Mouse (Mus musculus): ENCODE measurements around the gene Vmn1r196.
A peak's percentile ranks its signal among the peaks of the same experiment; 100 is the strongest.
"Not testable (repeated sequence)": the region's sequence is repeated elsewhere in the genome, so short reads cannot be mapped to it uniquely, and the experiment has no call there.

Gene Vmn1r196

DNA sequence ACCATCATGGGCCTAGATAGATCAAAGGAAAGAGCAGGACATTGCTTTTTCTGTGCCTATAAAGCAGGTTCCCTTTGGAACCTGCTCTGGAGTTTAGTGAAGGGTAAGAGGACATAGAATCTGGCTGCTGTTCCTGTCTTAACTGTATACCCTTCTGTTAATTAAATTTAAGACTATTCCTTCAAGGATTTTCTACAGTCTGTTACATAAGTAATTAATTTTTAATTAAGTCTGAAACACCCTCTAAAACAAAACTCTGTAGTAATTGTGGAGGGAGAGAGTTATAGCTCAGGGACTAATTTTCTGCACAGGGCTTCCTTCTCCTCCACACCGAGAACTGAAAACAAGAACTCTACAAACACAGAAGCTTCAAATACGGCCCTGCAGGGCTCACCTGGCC lies at the start of gene Vmn1r196:
Vmn1r196 (plus strand) TSS at position 301 of the 400 bp plus-strand sequence.
- DNase-seq, result no peak

DNA sequence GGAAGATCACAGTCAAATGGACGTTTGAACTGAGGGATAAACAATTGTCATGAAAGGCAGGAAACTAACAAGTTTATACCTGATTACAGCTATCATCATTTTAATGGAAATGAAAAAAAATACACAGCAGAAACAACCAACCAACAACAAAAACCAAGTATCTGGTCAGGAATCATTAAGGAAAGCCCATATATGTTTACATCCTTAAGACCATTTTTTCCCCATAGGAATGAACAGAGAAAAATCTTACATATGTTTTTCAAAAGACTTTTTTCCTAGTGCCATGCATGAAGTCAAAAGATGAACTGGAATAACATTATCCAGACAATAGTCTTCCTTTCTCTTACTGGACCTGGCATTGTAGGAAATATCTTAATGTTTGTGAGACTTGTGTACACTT lies 45.8 kb upstream of the Vmn1r196 start, which contains the start of gene Vmn1r194:
Vmn1r194 (plus strand) TSS at position 301 of the 400 bp plus-strand sequence.
- DNase-seq, result no peak

DNA sequence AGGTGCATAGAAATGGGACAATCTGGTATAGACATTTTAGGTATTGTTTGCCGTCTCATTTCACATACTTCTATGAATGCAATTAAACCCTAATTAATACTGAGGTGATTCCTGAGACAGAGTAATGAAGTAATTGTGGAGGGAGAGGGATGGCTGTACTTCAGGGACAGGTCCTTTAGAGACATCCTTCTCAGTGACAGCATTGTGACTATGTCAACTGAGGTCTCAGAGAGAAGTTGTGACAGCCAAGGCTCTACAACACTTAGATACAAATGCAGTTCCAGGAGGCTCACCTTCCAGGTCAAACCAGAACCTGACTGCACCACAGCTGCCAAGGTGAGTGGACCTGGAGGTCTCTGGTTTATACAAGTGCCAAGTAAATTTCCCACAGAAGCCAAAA lies 19.5 kb upstream of the Vmn1r196 start, which contains the start of gene Vmn1r195:
Vmn1r195 (plus strand) TSS at position 301 of the 400 bp plus-strand sequence.
- DNase-seq, result not testable (repeated sequence)

DNA sequence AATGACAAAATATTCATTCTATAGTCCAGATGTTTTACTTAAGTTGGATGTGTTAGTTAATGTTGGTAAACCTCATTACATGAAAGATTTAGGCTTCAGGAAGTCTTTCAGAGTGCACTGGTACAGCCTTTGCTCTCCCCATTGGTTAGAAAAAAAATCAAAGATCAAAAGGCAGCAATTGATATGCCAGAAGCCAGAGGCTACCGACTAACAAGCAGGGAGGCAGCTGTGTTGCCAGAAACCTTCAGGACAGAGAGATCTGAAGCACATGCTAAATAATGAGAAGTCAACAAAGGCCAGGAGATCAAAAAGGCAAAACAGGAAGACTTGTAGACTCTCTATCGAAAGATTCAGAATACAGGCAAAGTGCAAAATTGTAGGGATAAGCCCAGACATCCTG lies 18.0 kb upstream of the Vmn1r196 start:
- no peak for DNase-seq

DNA sequence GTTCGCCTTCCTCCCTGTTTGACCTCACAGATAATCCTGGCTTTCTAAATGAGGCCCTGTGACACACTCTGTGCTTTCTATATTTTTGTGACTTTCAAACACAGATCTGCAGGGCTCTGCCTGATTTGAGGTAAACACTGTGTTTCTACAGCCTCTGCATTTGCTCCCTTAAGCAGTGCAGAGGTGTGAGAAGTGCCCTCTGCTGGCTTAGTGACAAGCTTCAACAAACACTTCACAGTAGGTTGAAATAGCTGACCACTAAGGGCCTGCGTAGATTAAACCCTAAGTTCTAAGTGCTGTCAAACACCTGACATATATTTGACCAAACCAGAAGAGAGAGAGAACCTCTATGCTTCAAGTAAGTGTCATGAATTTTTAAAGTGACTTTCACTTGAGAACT lies 5.1 kb upstream of the Vmn1r196 start:
- DNase-seq, result no peak

DNA sequence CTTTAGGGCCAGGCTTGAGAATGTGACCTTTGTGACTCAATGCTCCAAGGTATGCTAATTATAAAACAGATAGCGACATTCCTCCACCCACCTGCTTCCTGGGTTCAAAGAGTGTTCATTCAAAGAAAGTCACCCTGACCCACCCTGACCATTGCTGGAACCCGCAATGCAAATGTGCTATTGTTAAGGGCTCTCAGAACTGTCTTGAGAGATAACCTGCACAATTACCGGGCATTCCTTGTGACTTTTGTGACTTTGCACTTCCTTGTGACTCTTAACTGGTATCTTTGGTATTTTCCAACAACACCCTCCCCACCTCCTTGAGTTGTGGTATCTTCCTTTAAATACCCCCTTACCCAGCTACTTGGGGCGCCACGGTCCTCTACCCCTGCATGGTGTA lies 18.4 kb downstream of the Vmn1r196 start:
- DNase-seq, result not testable (repeated sequence)

DNA sequence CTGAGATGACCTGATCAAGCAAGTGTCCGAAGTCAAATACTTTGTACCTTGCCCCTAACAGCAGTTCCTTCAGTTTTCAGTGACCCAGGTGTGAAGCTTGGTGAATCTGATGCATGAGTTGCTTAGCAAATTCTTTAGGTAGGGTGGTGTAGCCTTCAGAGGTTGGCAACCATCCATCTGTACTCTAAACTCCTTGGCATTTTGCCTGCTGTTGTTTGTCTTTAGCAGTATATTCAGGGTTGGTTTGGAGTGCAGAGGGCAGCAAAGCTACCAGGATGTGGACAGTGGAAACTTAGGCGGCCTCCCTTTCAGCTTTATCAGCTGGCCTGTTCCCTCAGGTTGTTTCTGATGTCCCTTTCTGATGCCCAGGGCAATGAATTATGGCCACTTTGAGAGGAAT lies 25.6 kb downstream of the Vmn1r196 start:
- peak; percentile 2 to 49 for DNase-seq

DNA sequence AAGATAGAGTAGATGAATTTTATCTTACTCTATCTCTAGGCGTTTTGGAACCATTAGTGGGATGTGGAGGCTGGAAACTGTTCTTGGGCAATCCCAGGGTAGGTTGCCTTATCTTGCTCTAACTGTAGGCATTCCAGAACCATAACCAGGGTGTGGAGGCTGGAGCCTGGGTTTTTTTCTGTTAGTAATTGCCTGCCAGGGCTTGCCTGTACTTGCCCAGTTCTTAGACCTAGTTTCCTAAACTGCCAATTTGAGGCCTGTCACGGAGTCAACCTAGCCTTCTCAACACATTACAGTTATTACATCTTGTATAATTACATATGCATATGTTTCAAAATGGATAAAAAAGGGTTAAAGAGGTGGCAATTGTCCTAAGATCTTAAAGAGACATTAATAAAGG lies 27.6 kb downstream of the Vmn1r196 start:
- no peak for DNase-seq

DNA sequence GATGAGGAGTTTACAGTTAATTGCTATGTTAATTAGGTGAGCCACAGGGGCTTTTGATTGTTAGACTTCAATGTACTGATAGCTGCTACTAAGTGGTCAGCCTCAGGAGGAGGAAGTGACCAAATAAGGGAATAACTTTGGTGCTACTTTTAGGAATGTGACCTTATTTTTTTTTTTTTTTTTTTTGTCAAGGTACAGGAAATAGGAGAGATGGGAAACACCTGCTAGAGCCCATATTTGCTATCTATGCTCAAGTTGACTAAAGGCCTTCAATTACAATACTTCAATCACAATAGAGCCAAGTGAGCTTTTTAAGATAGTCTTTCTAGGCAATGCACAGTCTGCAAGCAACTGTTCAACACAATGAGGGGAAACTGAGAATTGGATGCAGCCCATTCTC lies 30.4 kb downstream of the Vmn1r196 start:
- no peak for DNase-seq

DNA sequence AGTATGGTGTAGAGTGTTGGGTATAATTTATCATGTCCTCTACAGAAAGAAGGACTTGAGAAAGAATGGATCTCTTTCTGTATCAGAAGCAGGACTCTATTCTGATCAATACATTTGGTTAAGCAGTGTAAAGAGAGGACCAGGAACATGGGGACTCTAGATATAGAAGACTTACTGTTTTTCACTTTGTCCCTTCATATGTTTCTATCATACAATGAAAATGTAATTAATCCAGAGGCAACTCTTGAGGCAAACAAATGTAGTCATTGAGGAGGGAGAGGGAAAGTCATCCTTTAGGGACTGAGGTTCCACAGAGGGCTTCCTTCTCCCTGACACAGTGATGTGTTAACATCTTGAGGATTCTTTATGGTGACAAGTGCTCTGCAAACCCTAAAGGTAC lies 34.6 kb downstream of the Vmn1r196 start, which contains the start of gene Vmn1r197:
Vmn1r197 (plus strand) TSS at position 301 of the 400 bp plus-strand sequence.
- no peak for DNase-seq

DNA sequence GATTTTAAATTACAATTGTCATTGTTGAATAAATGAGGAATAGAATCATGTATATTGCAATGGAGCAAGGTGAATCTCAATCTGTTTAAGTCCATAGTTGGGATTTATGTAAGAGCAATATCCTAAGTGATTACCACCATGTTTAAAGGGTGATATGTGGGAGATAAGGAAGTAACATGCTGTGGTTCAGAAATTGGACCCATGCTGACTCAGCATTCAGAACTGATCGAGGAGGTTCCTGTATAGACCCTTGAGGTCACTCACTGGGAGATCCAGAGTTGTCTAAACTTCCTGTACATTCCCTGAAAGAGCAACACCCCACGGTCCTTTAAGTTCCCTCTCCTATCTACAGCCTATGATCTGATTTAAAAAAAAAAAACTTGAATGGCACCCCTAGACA lies 43.5 kb downstream of the Vmn1r196 start:
- no peak for DNase-seq

DNA sequence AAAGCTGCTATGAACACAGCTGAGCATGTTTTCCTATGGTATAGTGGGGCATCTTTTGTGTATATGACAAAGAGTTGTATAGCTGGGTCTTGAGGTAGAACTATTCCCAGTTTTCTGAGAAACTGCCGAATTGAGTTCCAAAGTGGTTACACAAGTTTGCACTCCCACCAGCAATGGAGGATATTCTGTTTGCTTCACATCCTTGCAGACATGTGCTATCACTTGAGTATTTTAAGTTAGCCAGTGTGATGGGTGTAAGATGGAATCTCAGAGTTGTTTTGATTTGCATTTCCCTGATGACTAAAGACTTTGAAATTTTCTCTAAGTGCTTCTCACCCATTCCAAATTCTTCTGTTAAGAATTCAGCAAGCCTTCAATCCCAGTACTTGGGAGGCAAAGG lies 45.8 kb downstream of the Vmn1r196 start:
- no peak for DNase-seq

All from kidney, postnatal 36 days (tissue).